Mouse (Mus musculus) kidney, adult 2 months (tissue): ENCODE results near the gene Rasa2.

Source experiments
- CTCF ChIP-seq: fragments of 200-500 bp; conservative IDR thresholded peaks from 2 replicates; pipeline ENCODE4 v1.5.1; 2011; ENCODE audit warnings: low read depth, mild to moderate bottlenecking, control low read depth, low read length, moderate library complexity, mixed read lengths; ENCODE audit not compliant: insufficient read depth, insufficient read length
- POLR2A ChIP-seq: fragments of 200-500 bp; IDR thresholded peaks from one replicate; pipeline ENCODE4 v1.6.1; 2011; ENCODE audit warnings: low read depth, low read length, control low read depth

DNA sequence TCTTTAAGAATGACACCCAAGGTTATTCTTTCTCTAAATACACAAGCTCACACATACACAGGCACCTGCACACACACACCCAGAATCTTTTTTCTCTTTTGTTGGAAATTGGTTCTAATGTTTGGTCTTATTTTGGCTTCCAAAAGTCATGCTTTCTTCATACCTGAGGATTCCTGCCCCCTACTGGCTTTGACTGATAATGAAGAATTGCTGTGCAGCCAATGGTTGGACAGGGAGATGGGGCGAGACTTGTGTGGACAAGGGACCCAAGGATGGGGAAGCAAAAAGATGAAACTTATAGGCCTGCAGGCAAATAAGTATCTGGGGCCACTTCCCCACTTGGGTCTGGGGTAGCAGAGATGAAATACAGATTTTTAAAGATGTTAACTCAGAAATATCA, 33.5 kb downstream of the Rasa2 start:
- TF ChIP-seq CTCF = 0 out of 2 replicates have a peak, but pooled peaks have one; percentile 30
- no peak for TF ChIP-seq POLR2A
